Mouse (Mus musculus) E14TG2a.4 (cell line): ENCODE data around the gene Icmt.

Source experiments
- CTCF ChIP-seq: conservative IDR thresholded peaks from 2 replicates; pipeline ENCODE4 v1.5.1; 2014; ENCODE audit warnings: low read length
- NANOG ChIP-seq: IDR thresholded peaks from 2 replicates; pipeline ENCODE4 v1.6.1; 2014; ENCODE audit warnings: borderline replicate concordance, low read length, mixed read lengths
- POU5F1 ChIP-seq: IDR thresholded peaks from 2 replicates; pipeline ENCODE4 v1.6.1; 2014; ENCODE audit warnings: low read length, borderline replicate concordance

DNA sequence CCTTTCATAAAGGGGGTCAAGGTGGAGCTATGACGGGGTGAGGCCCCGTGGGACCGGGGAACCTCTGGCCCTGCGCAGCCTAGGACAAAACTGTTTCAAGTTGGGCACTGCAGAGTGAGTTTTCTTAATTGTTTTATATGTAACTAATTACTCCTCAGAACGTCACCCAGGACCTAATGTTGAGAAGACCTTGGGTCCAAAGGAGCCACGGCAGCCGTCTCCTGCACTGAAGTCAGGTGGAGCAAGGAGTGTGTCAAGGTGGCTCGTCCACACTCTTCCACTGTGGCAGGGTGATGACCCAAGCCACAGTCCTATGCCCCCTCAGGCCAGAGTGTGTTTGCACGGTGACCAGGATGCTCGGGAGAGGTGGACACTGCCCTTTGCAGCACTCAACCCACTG, 6.1 kb downstream of the Icmt start:
- TF ChIP-seq CTCF (no peak), NANOG (no peak), POU5F1 (no peak)
